Mouse (Mus musculus): Measurements from ENCODE around the gene Coq2.

The Coq2 gene

GRCm38 (mm10) chr5:100621876-100622508 is 52.9 kb downstream of the Coq2 start:
- DNase-seq (ENCODE audit: low spot score in 2 of 2) = no peak

DNA sequence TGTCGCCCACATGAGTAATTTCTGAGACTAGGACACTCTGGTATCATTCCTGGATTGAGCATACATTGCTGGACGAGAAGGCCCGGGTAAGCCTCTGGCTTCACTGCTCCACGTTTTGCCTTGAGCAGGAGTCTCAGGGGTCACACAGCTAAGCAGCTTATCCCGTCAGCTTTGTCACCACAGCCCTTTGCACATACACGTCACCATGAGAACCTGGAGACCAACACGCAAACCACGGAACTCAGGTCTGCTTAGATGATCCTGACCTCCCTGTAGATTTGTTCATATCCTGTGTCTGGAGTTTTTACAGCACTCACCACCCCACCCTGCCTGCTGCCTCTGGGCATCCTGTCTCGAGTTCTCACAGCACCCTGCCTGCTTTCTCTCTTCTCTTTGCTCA is 54.0 kb downstream of the Coq2 start:
- no peak for DNase-seq (ENCODE audit: low spot score in 2 of 2)

DNA sequence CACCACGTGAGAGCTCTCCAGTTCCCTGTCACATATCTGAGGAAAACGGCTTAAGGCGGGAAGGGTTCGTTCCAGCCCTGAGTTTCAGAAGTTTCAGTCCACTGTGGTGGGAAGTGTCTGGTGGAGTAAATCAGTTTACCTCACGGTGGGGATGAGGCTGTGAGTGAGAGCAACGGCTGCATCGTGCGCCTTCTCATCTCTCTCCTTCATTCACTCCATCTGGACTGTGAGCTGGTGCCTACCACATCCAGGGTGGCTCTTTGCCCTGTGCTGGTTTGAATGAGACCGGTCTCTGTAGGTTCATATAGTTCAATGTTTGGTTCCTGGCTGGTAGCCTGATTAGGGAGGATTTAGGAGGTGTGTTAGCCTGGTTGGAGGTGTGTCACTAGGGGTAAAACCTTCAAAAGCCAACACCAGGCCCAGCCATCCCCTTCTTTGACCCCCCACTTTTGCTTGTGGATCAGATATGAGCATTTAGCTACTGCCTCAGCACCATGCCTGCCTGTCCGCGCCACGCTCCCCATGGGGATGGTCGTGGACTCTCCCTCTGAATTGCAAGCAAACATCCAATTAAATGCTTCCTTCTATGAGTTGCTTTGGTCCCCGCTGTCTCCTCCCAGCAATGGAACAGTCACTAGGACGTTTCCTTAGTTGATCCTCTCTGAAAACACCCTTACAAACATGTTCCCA is 55.2 kb downstream of the Coq2 start:
- no peak for DNase-seq (ENCODE audit: low spot score in 2 of 2)

DNA sequence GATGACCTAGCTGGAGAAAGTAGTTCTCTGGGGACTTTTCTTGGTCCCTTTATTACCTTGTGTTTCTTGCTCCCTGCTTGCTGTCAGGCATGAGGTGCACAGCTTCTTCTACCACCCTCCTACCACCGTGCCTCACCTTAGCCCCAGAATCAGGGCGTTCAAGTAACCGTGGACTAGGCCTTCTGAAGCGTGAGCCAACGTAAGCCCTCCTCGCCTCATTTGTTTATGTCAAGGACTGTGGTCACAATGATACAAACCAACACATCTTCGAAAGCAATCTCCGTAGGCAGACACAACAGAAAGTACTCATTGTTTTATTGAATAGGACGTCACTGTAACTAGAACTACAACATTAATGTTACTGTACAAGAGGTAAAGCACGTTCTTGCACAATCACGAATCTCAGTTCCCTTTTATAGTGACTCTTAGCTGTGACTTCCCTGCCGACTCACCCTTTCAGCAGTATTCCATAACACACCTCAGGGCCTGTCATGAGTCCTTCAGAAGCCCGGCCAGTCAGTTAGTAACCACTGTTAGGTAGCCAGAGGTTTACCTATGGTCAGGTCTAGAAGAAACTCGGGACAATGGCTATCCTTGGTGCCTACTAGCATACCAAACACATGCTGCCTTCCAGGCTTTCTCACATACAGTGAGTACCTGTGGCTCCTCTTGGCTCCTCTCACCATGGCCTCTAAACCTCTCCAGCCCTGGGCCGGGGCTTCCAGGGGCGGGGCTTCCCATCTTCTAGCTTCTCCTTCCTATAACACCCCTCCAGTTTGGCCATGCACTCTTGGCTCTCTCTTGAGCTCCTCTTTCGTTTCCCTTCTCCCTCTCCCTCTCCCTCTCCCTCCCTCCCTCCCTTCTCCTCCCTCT is 60.8 kb downstream of the Coq2 start:
- no peak for DNase-seq (ENCODE audit: low spot score in 2 of 2)

GRCm38 (mm10) chr5:100607868-100608267 is 67.1 kb downstream of the Coq2 start:
- DNase-seq (ENCODE audit: low spot score in 2 of 2) = no peak

DNA sequence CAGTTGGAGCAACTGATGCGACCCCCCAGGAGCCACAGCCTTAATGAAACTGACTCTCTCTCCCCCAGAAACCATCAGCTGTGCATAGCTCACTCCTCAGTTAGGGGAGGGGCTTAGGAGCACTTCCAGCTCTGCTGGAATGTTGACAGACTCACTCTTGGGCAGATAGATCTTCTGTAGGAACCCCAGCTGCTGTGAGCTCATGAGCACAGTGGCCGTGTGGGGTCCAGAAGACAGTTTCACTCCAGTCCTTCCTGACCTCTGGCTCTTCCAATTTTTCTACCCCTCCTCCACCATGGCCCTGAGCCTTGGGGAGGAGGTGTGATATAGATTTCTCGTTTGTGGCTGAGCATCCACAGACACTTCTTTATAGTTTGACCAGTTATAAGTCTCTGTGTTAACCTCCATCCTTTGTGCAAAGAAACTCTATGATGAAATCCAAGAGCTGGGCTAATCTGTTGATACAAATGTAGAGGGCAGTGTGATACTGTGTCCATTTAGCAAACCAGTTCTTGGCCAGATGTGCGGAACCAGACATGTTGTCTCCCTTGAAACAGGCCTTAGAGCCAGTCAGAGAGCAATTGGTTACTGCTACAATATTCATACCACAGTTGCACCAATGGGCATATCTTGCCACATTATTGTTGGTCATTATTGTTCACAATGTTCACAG is 67.7 kb downstream of the Coq2 start:
- DNase-seq (ENCODE audit: low spot score in 2 of 2) = no peak

DNA sequence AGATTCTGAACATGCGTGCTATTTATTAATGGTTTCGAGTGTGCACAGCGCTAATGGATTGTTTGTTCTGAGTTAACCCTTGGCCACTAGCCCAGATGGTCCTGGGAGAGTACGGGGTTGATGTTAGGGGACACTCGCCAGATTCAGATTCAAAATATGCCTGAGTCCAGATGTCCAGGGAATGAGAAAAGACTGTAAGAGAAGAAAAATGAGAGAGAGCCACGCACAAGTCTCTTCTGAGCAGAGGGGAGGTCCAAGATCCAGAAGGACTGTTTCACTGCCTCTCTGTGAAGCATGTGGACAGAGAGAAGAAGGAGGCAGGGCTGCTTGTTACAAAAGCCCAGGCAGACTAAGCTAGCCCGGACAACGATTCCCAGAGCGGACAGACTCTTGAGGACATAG is 69.1 kb downstream of the Coq2 start:
- DNase-seq (ENCODE audit: low spot score in 2 of 2) = no peak

Data from spleen, postnatal 4 days (tissue).